Mouse (Mus musculus): ENCODE measurements around the gene Ift20.

DNA sequence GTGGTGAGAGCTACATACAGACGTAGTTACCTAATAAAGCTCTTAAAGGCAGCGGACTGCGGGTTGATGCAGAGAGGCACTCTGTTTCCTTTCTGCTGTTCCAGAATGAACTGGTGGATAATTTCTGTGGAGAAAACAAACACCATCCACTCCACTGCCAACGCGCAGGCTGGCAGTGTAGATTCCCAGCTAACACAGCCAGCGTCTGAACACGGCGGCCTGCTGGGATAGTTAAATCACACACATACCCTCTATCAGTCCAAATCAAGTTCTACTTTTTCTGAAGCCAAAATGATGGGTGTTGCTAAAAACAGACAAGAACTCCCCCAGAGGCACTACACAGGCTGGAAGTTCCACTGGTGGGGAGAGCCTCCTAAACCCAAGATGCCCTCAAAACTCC, 35.3 kb downstream of the Ift20 start:
- no peak for TF ChIP-seq CTCF (IDR thresholded peaks at IDR 0.05; ENCODE audit: low read depth, low read length)
- TF ChIP-seq GATA2 (IDR thresholded peaks at IDR 0.05; ENCODE audit: borderline replicate concordance, low read depth, low read length), result no peak
- no peak for TF ChIP-seq POLR2AphosphoS5 (IDR thresholded peaks at IDR 0.05; ENCODE audit: insufficient replicate concordance, low read depth, low read length)

Data from G1E (cell line).